Mouse (Mus musculus) kidney, adult 2 months (tissue): ENCODE data around the gene Srsf7. TPM values are rescaled to one million over a fixed set of nuclear protein-coding genes. Genes with fewer than 3 reads are reported as not detected.

Source experiments
- DNase-seq: peaks from one replicate; pipeline ENCODE4 v3.0.0; 2021
- H3K27ac ChIP-seq: fragments of 200-500 bp; 2 replicates; pipeline ENCODE4 v1.5.1; 2012; ENCODE audit warnings: low read depth, low read length, control low read depth, inconsistent platforms; ENCODE audit not compliant: insufficient read depth
- H3K27me3 ChIP-seq: fragments of 200-500 bp; replicated peaks from 2 replicates; pipeline ENCODE4 v1.6.1; 2012; ENCODE audit warnings: mild to moderate bottlenecking, moderate library complexity, low read length, inconsistent platforms; ENCODE audit not compliant: control insufficient read depth, insufficient read depth
- H3K36me3 ChIP-seq: fragments of 200-500 bp; 2 replicates; pipeline ENCODE4 v1.6.1; 2012; ENCODE audit warnings: mild to moderate bottlenecking, moderate library complexity, low read length, inconsistent platforms; ENCODE audit not compliant: control insufficient read depth, insufficient read depth
- H3K4me1 ChIP-seq: fragments of 200-500 bp; 2 replicates; pipeline ENCODE4 v1.6.1; 2011; ENCODE audit warnings: low read length; ENCODE audit not compliant: control insufficient read depth, insufficient read depth
- H3K4me3 ChIP-seq: fragments of 200-500 bp; 2 replicates; pipeline ENCODE4 v1.5.1; 2011; ENCODE audit warnings: mild to moderate bottlenecking, low read depth, low read length, control low read depth; ENCODE audit not compliant: insufficient read depth
- CTCF ChIP-seq: fragments of 200-500 bp; conservative IDR thresholded peaks from 2 replicates; pipeline ENCODE4 v1.5.1; 2011; ENCODE audit warnings: low read depth, mild to moderate bottlenecking, control low read depth, low read length, moderate library complexity, mixed read lengths; ENCODE audit not compliant: insufficient read depth, insufficient read length
- POLR2A ChIP-seq: fragments of 200-500 bp; IDR thresholded peaks from one replicate; pipeline ENCODE4 v1.6.1; 2011; ENCODE audit warnings: low read depth, low read length, control low read depth
- WGBS: fragments of 180-500 bp; shearing (Covaris S2); methylation state at CpG from one replicate; pipeline ENCODE4 v1.1.7; 2018; 5-methylcytosine and 5-hydroxymethylcytosine counted together
- polyA plus RNA-seq: library from polyadenylated mRNA; depleted of rRNA; stranded (reverse); fragments of >200 nt; gene quantifications from 2 replicates; pipeline ENCODE4 v1.2.3, GENCODE M21; 2012

Gene Srsf7
- polyA plus RNA-seq, 1 experiment, result 34.3 TPM

DNA sequence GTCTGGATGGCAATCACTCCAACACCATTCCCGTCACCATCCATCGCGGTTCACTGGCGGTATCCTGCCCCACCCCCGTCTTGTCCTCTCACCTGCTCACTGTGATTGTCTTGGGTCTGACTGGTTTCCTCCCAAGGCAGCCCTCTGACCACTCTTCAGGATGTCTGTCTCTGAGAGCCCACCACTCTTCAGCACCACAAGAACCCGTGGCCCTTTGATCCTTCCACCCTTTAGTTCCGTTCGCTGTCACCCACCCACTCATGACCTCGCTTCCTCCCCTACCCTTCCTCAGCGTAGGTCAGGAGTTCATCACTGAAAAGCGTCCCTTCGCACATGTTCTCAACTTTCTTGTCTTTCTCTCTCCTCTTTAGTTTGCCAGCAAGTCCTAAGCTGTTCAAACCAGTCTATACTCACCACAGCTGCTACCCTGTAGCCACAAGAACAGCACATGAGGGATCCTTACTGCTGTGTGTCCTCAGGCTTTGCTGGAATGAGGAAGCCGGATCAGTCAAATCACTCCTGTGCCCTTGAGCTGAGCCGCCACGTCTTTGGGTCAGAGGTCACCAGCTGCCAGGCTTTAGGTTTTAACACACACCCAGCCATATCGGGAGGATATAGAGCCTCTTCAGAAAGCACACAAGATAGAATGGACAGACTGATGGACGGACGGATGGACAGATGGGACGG lies 32.3 kb downstream of the Srsf7 start:
- H3K27ac ChIP-seq, result no peak overlapping the region
- 54% methylated on average over 19 of the region's 19 CpGs for WGBS
- H3K4me1 ChIP-seq, result no peaks in the 10 kb centered on the region
- H3K4me3 ChIP-seq, result no peak overlapping the region
- TF ChIP-seq CTCF (no peak), POLR2A (no peak)
- DNase-seq, result no peak
- H3K36me3 ChIP-seq, result no peaks in the 10 kb centered on the region
- no peaks in the 10 kb centered on the region for H3K27me3 ChIP-seq

DNA sequence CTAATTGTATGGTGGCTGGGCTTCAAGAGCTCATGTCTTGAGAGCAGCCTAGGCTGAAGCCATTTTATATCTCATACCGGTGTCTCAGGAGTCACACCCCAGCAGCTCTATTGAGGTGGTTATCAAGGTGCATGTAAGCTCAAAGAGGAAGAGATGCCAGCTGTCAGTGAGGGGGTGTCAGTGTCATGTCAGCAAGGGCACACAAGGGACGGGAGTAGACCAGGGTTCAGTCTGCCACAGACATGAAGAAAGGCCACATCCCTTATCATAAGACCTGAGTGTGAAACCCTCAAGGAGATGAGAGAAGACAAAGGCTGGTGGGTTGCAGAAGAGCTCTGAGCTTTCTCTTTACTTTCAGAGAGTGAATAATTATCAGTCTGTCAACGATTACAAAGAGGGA lies 33.0 kb downstream of the Srsf7 start:
- H3K36me3 ChIP-seq, result no peaks in the 10 kb centered on the region
- no peaks in the 10 kb centered on the region for H3K4me1 ChIP-seq
- TF ChIP-seq CTCF (no peak), POLR2A (no peak)
- H3K27ac ChIP-seq, result no peak overlapping the region
- H3K4me3 ChIP-seq, result no peak overlapping the region
- 66% methylated on average over 3 of the region's 3 CpGs for WGBS
- DNase-seq, result no peak
- H3K27me3 ChIP-seq, result no peaks in the 10 kb centered on the region

DNA sequence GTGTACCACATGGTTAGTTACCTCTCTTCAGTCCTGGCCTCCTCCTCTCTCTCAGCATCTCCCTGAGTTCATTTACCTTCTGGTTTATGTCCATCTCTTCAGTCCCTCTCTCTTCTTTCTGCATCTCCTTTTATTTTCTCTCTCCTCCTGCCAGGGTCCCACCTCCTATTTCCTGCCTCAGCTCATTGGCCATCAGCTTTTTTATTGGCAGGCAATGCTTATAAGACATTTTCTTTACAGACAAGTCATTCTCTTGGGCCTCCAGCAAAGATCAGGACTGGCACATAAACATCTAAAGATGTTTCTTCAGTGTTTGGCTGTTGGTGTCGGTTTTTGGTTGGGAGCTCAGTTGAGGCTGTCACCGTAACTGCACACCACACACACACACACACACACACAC lies 33.4 kb downstream of the Srsf7 start:
- no peaks in the 10 kb centered on the region for H3K27me3 ChIP-seq
- WGBS, result 96% methylated on average over 2 of the region's 2 CpGs
- no peak for DNase-seq
- TF ChIP-seq CTCF, result no peak
- TF ChIP-seq POLR2A, result no peak
- H3K27ac ChIP-seq, result no peak overlapping the region
- H3K4me3 ChIP-seq, result no peak overlapping the region
- H3K36me3 ChIP-seq, result no peaks in the 10 kb centered on the region
- no peaks in the 10 kb centered on the region for H3K4me1 ChIP-seq

DNA sequence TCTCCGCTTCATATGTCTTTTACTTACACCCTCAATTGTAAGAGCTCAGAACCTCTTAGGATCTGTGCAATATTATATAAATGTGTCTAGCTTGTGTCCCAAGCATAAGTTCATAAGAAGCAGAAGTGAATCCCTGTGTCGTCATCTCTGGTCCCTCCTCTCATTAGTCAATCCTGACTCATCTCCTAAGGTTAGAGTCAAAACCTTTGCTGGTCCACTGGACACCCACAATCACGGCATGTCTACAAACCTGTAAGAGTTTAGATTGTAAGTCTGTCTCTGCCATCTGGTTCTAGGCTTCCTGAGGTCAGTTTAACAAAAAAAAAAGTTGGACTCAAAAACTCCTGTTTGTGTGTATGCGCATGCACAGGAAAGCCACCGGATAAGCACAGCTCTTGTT lies 34.3 kb downstream of the Srsf7 start:
- no peak overlapping the region for H3K4me3 ChIP-seq
- TF ChIP-seq CTCF (no peak), POLR2A (no peak)

DNA sequence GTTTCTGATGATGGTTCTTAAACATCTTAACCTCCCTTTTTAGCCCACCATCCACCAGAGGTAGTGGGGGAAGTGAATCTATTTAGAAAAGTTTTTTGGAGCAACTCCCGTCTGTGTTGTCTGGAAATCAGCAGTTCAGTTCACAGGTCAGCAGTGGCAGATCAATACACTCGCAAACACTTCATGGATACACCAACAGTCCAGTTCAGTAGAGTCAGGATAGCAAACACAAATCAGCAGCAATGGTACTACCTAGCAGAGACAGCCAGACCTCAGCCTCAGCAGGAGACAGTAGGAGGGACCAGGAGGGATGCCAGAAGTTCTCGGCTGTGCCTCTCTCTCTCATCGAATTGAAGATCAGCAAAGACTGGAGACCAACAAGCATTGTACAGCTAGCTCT lies 35.2 kb downstream of the Srsf7 start:
- TF ChIP-seq POLR2A, result no peak
- no peak overlapping the region for H3K27ac ChIP-seq
- no peak overlapping the region for H3K4me3 ChIP-seq
- H3K4me1 ChIP-seq, result no peaks in the 10 kb centered on the region
- DNase-seq, result no peak
- H3K36me3 ChIP-seq, result no peaks in the 10 kb centered on the region
- H3K27me3 ChIP-seq, result no peaks in the 10 kb centered on the region
- WGBS, result 86% methylated on average over 4 of the region's 4 CpGs

More for the DNA sequence above, 34.3 kb downstream of the Srsf7 start:
- H3K4me1 ChIP-seq, result no peaks in the 10 kb centered on the region
- no peak overlapping the region for H3K27ac ChIP-seq
- no peaks in the 10 kb centered on the region for H3K36me3 ChIP-seq
- 73% methylated on average over 5 of the region's 5 CpGs for WGBS
- H3K27me3 ChIP-seq, result no peaks in the 10 kb centered on the region
- no peak for DNase-seq

DNA sequence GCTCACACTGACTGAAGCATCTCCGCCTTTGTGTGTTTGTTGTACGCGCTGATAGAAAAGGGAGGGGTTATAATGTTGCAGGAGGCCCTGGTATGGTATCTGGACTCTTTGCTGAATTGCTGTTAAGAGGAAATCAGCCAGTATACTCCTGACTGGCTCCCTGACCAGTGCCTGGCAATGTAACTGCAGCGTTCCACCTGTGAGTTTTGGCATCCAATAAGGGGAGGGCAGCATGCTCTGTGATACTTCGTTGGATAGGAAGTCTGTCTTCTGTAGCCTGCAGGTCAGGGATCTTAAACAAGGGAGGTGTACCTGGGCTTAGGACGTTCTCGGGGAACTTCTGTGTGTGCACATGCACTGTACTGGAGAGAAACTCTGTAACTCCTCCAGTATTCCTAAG lies 36.2 kb downstream of the Srsf7 start:
- no peaks in the 10 kb centered on the region for H3K4me1 ChIP-seq
- TF ChIP-seq CTCF, result no peak
- H3K36me3 ChIP-seq, result no peaks in the 10 kb centered on the region
- H3K27me3 ChIP-seq, result no peaks in the 10 kb centered on the region
- 90% methylated on average over 7 of the region's 7 CpGs for WGBS
- H3K27ac ChIP-seq, result no peak overlapping the region
- no peak overlapping the region for H3K4me3 ChIP-seq
- DNase-seq, result no peak

DNA sequence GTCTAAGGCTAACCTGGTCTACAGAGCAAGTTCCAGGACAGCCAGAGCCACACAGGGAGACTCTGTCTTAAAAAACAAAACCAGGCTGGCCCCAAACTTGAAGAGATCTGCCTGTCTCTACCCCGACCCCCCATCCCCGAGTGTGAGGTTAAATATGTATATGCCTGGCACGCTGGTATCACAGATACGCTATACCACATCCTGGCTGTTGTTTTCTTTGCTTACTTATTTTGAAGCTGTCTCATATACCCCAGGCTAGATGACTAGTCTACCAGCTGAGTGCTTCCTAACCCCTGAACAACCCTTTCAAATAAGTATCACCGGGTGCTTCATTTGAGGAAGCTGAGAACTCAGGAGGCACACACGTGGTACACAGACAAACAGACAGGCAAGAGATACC lies 37.3 kb downstream of the Srsf7 start:
- TF ChIP-seq POLR2A, result no peak
- TF ChIP-seq CTCF, result no peak
- WGBS, result 97% methylated on average over 6 of the region's 6 CpGs
- no peak overlapping the region for H3K27ac ChIP-seq
- no peak for DNase-seq
- no peaks in the 10 kb centered on the region for H3K27me3 ChIP-seq
- H3K4me1 ChIP-seq, result no peaks in the 10 kb centered on the region
- no peak overlapping the region for H3K4me3 ChIP-seq
- no peaks in the 10 kb centered on the region for H3K36me3 ChIP-seq
